Mouse (Mus musculus) testis, adult 2 months (tissue): ENCODE measurements at regions not wholly inside any gene's neighbourhood (a gene's known extent, or its start where the extent isn't known, plus 50 kb on each side); places are given as distances from the start of the nearest gene placed in this dataset.

Experiments
- CTCF ChIP-seq: fragments of 200-500 bp; IDR thresholded peaks from 2 replicates; pipeline ENCODE4 v1.5.1; 2012; ENCODE audit warnings: low read depth, mild to moderate bottlenecking, inconsistent platforms, low read length, moderate library complexity; ENCODE audit not compliant: control insufficient read depth, insufficient read depth, insufficient replicate concordance
- POLR2A ChIP-seq: fragments of 200-500 bp; IDR thresholded peaks from 2 replicates; pipeline ENCODE4 v1.6.1; 2012; ENCODE audit warnings: low read depth, mild to moderate bottlenecking, inconsistent platforms, low read length, moderate library complexity; ENCODE audit not compliant: control insufficient read depth

DNA sequence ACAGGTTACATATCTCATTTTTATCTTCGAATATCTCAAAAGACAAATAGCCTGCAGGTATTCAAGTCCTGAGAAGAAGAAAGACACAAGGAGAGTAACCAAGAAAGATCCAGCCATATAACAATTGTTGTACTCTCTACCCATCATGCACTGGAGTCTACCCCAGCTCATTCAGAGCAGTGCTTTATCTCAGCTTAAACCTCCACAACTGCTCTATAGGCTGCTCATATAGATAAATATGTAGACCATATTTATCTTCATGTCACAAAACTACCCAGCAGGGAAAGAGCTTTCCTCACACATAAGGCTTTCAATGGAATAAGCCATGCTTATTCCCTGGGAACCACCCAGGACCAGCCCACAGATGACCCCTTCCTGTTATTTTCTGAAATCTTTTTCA is 70.5 kb upstream of the Tmtc1 start:
- TF ChIP-seq CTCF (no peak), POLR2A (no peak)
